Mouse (Mus musculus) ES-E14 (cell line): ENCODE results near the gene Zbtb1. TPM values are rescaled to one million over a fixed set of nuclear protein-coding genes. Genes with fewer than 3 reads are reported as not detected.
A peak's percentile ranks its signal among the peaks of the same experiment; 100 is the strongest.

Source experiments
- DNase-seq: peaks from one replicate; pipeline ENCODE4 v3.0.0-alpha.2; 2013; ENCODE audit warnings: low read depth, low spot score
- H3K27ac ChIP-seq: 2 replicates; pipeline ENCODE4 v1.5.1; 2012; ENCODE audit warnings: low read depth, mild to moderate bottlenecking, low read length, moderate library complexity, mixed read lengths; ENCODE audit not compliant: poor library complexity, insufficient read depth, severe bottlenecking
- H3K36me3 ChIP-seq: 2 replicates; pipeline ENCODE4 v1.6.1; 2012; ENCODE audit warnings: mild to moderate bottlenecking, low read length, moderate library complexity, mixed read lengths; ENCODE audit not compliant: control insufficient read depth, poor library complexity, insufficient read depth, severe bottlenecking
- H3K4me1 ChIP-seq, 2 experiments: fragments of 150-350 bp in 1 of 2; sonication (generic) in 1 of 2; 2 replicates each; pipeline ENCODE4 v1.6.1; 2012; ENCODE audit warnings: low read length in 2 of 2, mild to moderate bottlenecking in 1 of 2, mixed read lengths in 1 of 2; ENCODE audit not compliant: control insufficient read depth in 2 of 2, insufficient read depth in 2 of 2, poor library complexity in 1 of 2
- H3K4me3 ChIP-seq, 2 experiments: fragments of 150-350 bp in 1 of 2; sonication (generic) in 1 of 2; 2 replicates each; pipeline ENCODE4 v1.5.1; 2012; ENCODE audit warnings: low read length in 2 of 2, low read depth in 1 of 2, mild to moderate bottlenecking in 1 of 2, mixed read lengths in 1 of 2; ENCODE audit not compliant: insufficient read depth in 1 of 2, poor library complexity in 1 of 2, severe bottlenecking in 1 of 2
- H3K9ac ChIP-seq: 2 replicates; pipeline ENCODE4 v1.6.1; 2012; ENCODE audit warnings: low read depth, mild to moderate bottlenecking, low read length, mixed read lengths; ENCODE audit not compliant: poor library complexity, insufficient read depth, severe bottlenecking
- H3K9me3 ChIP-seq: fragments of 150-350 bp; sonication (generic); 2 replicates; pipeline ENCODE4 v1.6.1; 2012; ENCODE audit warnings: low read depth, mild to moderate bottlenecking, low read length; ENCODE audit not compliant: control insufficient read depth, insufficient read depth
- CHD2 ChIP-seq: IDR thresholded peaks from 2 replicates; pipeline ENCODE4 v1.6.1; 2014; ENCODE audit warnings: mild to moderate bottlenecking, low read depth, low read length, inconsistent platforms
- HCFC1 ChIP-seq: IDR thresholded peaks from 2 replicates; pipeline ENCODE4 v1.6.1; 2012; ENCODE audit warnings: low read length, inconsistent platforms, borderline replicate concordance; ENCODE audit not compliant: insufficient read depth
- MAFK ChIP-seq: IDR thresholded peaks from 2 replicates; pipeline ENCODE4 v1.6.1; 2014; ENCODE audit warnings: mild to moderate bottlenecking, low read depth, low read length, inconsistent platforms; ENCODE audit not compliant: insufficient read depth
- ZC3H11A ChIP-seq: IDR thresholded peaks from 2 replicates; pipeline ENCODE4 v1.6.1; 2012; ENCODE audit warnings: low read depth, mild to moderate bottlenecking, inconsistent platforms, low read length, borderline replicate concordance
- ZNF384 ChIP-seq: IDR thresholded peaks from 2 replicates; pipeline ENCODE4 v1.6.1; 2012; ENCODE audit warnings: low read depth, low read length, inconsistent platforms
- in situ Hi-C, 2 experiments: fragments of 600-800 bp; cut with MboI; formaldehyde crosslinking; loops; one replicate each; pipeline ENCODE4 v1.15.1; 2025; ENCODE audit warnings: low sequenced_read_pairs in 2 of 2, inconsistent platforms in 1 of 2; ENCODE audit not compliant: unreplicated experiment in 2 of 2
- total RNA-seq: library from RNA; depleted of rRNA; stranded (reverse); fragments of 300-350 nt; gene quantifications from 2 replicates; pipeline ENCODE4 v1.2.3, GENCODE M21; 2012

The Zbtb1 gene
- total RNA-seq, 1 experiment = 4.5 TPM

DNA sequence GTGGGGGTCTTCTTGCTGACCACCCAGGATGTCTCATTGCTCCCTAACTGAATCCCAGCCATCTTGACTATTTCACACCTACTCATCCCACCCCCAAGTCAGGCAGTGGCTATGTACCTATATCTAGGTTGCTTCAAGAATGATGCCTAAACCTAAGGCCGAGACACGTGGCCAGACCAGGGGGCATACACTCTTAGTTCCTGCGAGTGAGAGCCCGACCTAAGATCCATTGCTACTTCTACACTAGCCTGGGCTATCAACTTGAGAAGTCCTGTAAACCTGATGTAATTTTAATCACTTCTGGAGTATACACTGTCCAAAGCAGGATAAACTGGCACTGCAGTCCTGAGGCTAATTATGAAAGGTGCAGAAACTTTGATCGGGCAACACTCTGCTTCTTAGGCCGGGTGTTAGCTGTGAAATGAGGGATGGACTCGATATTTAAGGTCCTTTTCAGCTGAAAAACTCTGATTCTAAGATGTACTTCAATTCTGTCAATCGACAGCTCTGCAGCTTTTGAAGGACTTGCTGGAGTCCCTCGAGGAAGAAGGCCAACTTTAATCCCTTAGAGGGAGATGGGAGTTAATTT is 1.8 kb upstream of the Zbtb1 start:
- no peaks in the 10 kb centered on the region for H3K9me3 ChIP-seq
- H3K4me3 ChIP-seq = peak overlapping the region; percentile 96 to 97
- H3K27ac ChIP-seq = no peak overlapping the region
- peaks cover 0 to 12% of the 10 kb centered on the region in 2 experiments; a peak in 2 of 4 replicates for H3K4me1 ChIP-seq
- in situ Hi-C loops = no loop called here
- DNase-seq = no peak
- H3K9ac ChIP-seq = peak overlapping the region; percentile 94; the same call in 1 of the 2 replicates
- no peak for TF ChIP-seq MAFK
- TF ChIP-seq ZNF384 = no peak
- no peak for TF ChIP-seq ZC3H11A
- TF ChIP-seq CHD2 = no peak
- TF ChIP-seq HCFC1 = no peak
- H3K36me3 ChIP-seq = no peaks in the 10 kb centered on the region

DNA sequence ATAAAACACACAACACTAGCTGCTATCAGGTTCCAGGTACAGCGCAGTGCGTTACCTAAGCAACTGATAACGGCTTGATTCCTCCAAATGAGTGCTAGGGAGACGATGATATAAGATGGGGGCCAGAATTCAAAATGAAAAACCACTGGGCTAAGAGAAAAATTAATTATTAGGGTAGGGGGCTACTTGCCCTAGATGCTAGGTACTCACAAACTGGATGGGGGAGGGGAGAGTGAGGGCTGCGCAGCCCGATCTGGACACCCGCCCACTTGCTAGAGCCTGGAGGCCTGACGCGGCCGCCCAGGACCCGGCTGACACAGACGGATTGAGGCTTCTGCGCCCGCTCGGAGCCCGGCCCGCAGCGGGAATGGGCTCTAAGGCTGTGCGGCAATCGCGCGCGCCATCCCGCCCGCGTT is 1.3 kb upstream of the Zbtb1 start:
- peak overlapping the region; percentile 85 for H3K27ac ChIP-seq
- H3K36me3 ChIP-seq = no peaks in the 10 kb centered on the region
- TF ChIP-seq ZC3H11A = no peak
- TF ChIP-seq MAFK = no peak
- no peak for TF ChIP-seq ZNF384
- TF ChIP-seq CHD2 = no peak
- no peak for TF ChIP-seq HCFC1
- H3K9me3 ChIP-seq = no peaks in the 10 kb centered on the region
- H3K9ac ChIP-seq = peak overlapping the region; percentile 94
- in situ Hi-C loops = no loop called here
- no peak for DNase-seq
- peaks cover 0 to 12% of the 10 kb centered on the region in 2 experiments; a peak in 2 of 4 replicates for H3K4me1 ChIP-seq
- peak overlapping the region; percentile 96 to 97 for H3K4me3 ChIP-seq

DNA sequence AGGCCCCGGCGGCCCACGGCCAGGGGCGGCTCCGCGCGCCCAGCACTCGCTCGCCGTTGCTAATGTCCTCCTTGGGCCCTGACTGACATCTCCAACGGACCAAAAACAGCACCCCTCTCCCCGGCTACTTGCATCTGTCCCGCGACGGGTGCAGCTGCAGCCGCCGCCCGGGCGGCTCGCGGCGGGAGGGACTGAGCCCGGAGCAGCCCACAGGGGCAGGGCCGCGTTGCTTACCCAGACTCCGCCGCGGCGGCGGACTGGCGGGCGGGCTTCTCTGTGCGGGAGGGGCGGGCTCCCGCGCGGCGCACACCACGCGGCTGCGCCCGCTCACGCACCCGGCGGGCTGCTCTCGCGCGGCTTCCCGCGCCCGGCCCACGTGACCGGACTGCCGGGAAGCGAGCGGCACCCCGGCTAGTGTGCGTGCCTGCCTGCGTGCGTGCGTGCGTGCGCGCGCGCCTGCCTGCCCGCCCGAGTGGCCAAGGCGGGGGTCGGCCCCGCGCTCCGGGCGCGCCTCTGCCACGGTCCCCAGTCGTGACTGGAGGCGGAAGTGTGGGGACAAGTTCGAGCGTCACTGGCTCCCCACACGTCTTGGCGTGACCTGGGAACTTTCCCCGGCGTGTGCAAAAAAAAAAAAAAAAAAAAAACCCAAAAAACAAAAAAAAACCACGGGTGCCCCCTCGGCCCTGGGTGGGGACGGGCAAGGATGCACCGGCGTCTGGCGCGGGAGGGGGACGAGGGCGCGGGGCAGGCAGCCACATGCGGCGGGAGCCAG is 674 bp upstream of the Zbtb1 start, which contains the start of gene Zbtb25:
Gene Zbtb25, minus strand, starts transcription at position 397 of the 772 bp plus-strand sequence.
- no peaks in the 10 kb centered on the region for H3K9me3 ChIP-seq
- peak within 1 kb of the TSS; percentile 85 for H3K27ac ChIP-seq
- peak within 1 kb of the TSS; percentile 94 for H3K9ac ChIP-seq
- peak within 1 kb of the TSS; percentile 96 to 97 for H3K4me3 ChIP-seq
- no peaks in the 10 kb centered on the region for H3K36me3 ChIP-seq
- TF ChIP-seq ZC3H11A (no peak), HCFC1 (peak; percentile 26; the same call in 1 of the 2 replicates), MAFK (no peak), ZNF384 (peak; percentile 92), CHD2 (no peak)
- in situ Hi-C loops = no loop called here
- peaks cover 0 to 12% of the 10 kb centered on the region in 2 experiments; a peak in 2 of 4 replicates for H3K4me1 ChIP-seq
- DNase-seq = no peak

DNA sequence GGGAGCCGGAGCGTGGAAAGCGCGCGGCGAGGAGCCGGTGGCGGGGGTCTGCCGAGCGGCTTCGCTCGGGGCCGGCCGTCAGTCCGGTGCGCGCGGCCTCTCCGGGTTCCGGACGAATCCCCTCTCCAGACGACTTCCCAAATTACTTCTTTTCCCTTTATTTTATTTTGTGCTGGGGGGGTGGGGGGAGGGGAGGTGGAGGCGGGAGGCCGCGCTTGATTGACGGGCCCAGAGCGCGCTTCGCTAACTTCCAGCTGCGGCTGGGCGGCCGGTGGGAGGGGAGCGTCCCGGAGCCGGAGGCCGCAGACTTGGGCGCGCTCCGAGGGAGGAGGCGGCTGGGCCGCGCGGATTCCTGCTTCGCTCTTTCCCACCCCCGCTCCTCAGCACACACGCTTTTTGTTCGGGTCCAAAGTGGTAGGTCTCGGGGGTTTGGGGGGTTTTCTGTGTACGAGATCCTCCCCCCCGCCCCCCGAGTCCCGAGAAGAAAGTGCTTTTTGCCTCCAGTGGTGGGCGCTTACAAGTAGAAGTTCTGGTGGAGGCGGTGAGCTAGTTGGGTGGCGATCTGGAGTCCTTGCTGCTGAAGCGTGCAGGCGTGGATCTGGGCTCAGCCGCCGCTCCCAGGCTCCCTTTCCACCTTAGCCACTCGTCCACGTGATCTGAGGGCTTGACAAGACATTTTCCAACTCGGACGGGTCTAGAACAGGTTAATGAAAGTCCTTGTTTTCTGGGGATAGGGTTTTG is 935 bp downstream of the Zbtb1 start:
- H3K9ac ChIP-seq = peak overlapping the region; percentile 94
- H3K4me1 ChIP-seq = peaks cover 0 to 12% of the 10 kb centered on the region in 2 experiments; a peak in 2 of 4 replicates
- no peaks in the 10 kb centered on the region for H3K36me3 ChIP-seq
- 0 out of 2 replicates have a peak, but pooled peaks have one; percentile 6 for TF ChIP-seq HCFC1
- TF ChIP-seq ZC3H11A = no peak
- no peak for TF ChIP-seq CHD2
- TF ChIP-seq ZNF384 = no peak
- in situ Hi-C loops = no loop called here
- H3K9me3 ChIP-seq = no peaks in the 10 kb centered on the region
- DNase-seq = no peak
- peak overlapping the region; percentile 96 to 97 for H3K4me3 ChIP-seq
- peak overlapping the region; percentile 85 for H3K27ac ChIP-seq
